Mouse (Mus musculus) cerebellum, postnatal 25 days (tissue): ENCODE data around the gene Pfkp.
A peak's percentile ranks its signal among the peaks of the same experiment; 100 is the strongest.

ENCODE experiments used
- DNase-seq, 2 experiments: peaks; one replicate each; pipeline ENCODE4 v3.0.0; 2021; ENCODE audit warnings: mixed read lengths in 2 of 2

The Pfkp gene

DNA sequence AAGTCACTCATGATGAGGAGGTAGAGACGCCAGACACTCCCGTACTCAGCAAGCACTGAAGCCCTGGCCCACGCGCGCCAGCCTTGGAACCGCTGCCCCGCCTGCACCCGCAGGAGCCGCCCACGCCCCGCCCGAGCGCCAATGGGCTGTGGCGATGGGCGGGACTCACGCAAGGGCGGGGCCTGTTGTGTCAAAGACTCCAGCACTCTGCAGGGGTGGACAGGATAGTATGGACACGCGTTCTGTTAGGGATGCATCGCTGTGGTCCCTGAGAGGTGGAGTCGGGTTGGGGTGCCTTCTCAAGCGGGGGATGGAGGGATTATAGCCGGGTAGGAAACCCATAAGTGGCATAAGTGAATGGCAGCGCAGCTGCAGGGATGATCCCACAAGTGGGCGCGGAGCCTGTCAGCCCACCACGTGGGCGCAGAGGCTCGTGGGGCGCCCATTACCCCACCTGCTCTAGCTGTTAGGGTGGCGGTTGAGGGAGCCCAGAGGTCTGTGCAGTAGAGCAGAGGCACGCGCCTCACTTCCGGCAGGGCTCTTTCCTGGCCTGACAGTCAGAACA, at the start of gene Pfkp:
Pfkp (minus strand) TSS at position 109 of the 565 bp plus-strand sequence.
- DNase-seq, result peak; percentile 94 to 98

GRCm38 (mm10) chr13:6690607-6691006, 42.0 kb upstream of the Pfkp start:
- no peak for DNase-seq

- peak; percentile 56 to 78 for DNase-seq
Measured at GRCm38 (mm10) chr13:6689962-6690361, 41.4 kb upstream of the Pfkp start.

GRCm38 (mm10) chr13:6688790-6689433, 40.3 kb upstream of the Pfkp start:
- DNase-seq, result peak in 1 of 2 experiments; percentile 55

DNA sequence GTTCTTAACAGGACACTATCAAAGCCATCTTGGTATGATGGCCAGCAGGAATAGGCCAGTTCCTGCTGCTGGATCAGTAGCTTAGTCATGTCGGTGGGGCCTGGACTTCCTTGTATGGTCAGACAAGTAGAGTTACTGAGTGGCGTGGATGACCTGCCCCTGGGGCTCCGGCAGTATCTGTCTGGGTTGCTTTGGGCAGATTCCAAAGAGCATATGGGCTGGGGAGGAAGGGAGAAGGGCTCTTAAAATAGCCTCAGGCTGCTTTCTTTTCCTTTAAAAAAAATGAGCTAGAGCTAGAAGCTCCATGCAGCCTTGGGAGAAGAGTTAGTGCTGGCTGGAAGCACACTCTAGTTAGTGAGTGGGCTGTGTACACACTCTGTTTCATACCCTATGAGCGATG, 18.3 kb upstream of the Pfkp start:
- DNase-seq, result peak; percentile 64 to 71

GRCm38 (mm10) chr13:6665506-6665905, 16.9 kb upstream of the Pfkp start:
- no peak for DNase-seq

GRCm38 (mm10) chr13:6664216-6664615, 15.6 kb upstream of the Pfkp start:
- no peak for DNase-seq

- no peak for DNase-seq
Measured at GRCm38 (mm10) chr13:6659314-6659713, 10.7 kb upstream of the Pfkp start.

DNA sequence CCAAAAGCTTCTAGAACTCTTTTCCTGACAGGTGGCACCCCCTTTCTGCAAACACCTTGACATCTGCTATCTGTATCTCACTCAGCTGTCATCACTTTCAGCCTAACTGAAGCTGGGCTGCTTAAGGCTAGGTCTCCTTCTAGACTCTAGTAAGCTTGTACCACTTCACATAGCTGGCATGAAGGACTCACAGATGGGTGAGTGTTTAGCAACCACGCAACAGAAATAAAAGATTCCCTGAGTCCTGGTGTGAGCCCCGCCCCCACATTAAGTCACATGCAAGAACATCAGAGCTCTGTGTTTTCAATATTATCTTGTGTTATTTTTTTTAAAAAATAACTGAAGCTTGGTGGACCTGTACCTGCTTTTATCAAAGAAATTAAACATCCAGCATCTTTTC, 8.7 kb upstream of the Pfkp start:
- no peak for DNase-seq

GRCm38 (mm10) chr13:6649542-6649941, 965 bp upstream of the Pfkp start:
- no peak for DNase-seq

- DNase-seq, result peak; percentile 60 to 64
Measured at GRCm38 (mm10) chr13:6647992-6648668, 447 bp downstream of the Pfkp start.

- peak; percentile 84 to 91 for DNase-seq
Measured at GRCm38 (mm10) chr13:6647067-6647991, 1.2 kb downstream of the Pfkp start.

DNA sequence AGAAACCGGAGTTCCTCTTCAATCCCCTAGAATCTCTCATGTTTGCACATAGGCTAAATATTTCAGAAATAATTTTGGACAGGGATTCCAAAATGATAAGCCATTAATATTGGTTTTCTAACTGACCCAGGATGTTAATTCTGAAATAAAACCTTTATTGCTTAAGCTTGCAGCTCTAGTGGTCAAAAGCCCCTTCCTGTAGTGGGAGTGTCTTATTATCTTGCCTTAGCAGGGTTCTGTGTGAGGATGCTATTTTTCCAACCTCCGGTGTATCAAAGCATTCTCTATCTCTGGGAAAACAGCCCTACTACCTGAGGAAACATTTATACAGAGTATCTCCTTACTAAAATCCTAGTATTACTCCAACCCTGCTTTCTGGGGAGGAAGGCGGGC, 1.9 kb downstream of the Pfkp start:
- DNase-seq, result no peak

- DNase-seq, result no peak
Measured at GRCm38 (mm10) chr13:6646266-6646665, 2.3 kb downstream of the Pfkp start.

- no peak for DNase-seq
Measured at GRCm38 (mm10) chr13:6643968-6644367, 4.6 kb downstream of the Pfkp start.

- no peak for DNase-seq
Measured at GRCm38 (mm10) chr13:6643026-6643425, 5.6 kb downstream of the Pfkp start.

DNA sequence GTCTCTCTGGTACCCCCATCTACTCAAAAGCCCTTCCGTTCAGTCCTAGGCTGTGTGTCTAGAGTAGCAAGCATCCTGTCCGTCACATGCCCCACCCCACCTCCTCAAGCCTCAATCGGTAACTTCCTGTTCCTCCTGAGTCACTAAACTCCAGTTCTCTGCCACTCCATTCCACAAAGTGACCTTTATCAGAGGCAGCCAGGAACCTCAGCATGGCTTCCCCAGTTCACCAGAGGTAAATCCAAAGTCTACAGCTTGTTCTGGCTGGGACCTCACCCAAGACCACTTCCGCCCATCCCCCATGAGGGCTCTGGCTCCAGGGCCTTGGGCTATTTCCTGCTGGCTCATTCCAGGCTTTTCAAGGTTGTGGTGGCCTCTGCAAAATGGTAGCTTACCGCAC, 6.1 kb downstream of the Pfkp start:
- DNase-seq, result no peak

- no peak for DNase-seq
Measured at GRCm38 (mm10) chr13:6641497-6641896, 7.1 kb downstream of the Pfkp start.

DNA sequence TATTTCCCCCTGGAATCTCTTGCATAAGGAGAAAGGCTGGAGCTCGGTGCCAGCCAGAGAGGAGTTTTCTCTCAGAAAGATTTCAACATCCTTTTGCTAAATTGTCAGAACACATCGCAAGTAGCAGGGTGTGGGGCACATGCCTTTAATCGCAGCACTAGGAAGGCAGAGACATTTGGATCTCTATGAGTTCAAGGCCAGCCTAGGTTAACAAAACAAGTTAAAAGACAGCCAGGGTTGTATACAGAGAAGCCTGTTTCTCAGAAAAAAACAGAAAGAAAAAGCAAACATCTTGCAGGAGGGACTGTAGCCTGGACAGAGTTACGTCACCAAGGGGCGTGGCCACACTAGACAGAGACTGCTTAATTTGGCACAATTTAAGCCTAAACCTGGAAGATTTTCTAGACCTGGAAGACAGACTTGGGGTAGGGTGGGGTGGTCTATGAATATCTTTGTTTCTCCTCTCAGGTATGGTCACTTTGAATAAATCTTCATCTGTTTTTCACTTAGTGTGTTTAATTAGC, 9.0 kb downstream of the Pfkp start:
- no peak for DNase-seq

DNA sequence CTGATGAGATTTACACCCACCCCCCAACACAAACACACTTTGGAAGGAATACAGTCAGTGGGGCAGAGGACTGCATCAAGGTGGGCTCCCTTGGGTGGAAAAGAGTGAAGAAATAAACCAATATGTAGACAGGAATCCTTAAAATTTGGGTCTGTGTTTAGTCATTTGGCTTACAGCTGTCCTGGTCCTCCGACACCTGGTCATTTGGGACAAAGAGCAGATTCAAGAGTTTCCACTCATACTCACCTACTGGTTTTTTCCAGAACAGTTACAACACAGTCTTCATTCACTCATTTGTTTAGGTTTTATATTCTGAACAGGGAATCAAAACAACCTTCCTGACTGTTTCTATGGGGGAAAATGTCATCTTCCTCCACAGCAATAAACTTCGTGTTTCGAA, 9.6 kb downstream of the Pfkp start:
- no peak for DNase-seq

DNA sequence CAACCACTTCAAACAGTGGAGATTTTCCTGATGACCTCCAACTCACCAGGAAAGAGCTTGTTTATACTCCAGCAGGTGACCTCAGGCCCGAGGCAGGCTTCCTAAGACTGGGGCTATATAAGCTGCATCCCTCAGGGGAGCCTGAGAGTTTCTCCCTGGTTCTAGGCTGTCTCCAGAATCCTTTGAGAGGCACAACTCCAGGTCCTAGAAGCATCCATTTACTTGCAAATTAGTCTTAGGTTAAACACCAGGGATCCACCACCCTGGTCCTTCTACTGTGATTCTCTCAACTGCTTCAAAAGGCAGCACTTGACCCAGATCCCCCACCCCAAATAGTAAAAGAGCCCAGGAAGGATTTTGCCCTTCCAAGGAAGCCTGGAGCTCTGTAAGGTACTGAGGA, 10.2 kb downstream of the Pfkp start:
- no peak for DNase-seq

DNA sequence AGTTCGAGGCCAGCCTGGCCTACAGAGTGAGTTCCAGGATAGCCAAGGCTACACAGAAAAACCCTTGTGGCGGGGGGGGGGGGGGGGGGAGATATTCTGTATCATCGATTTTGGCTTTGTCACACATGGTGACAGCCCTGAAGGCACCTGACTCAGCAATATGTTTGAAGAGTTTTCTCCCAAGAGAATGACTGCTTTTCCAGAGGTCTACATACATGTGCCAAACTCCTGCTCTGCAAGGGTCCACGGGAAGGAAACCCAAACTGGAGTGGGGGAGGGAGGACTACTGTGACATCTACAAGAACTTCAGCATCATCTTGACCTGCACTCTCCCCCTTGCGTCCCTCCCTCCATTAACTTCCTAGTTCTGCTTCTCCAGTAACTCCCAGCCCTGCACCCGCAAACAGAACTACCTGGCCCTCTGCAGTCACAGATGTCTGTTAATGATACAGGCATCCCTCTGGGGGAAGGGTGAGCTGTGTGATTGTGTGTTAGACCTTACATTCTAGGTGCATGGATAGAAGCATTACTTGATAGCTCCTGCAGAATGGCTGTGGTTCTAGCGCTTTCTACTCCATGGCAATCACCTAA, 10.9 kb downstream of the Pfkp start:
- DNase-seq, result no peak

DNA sequence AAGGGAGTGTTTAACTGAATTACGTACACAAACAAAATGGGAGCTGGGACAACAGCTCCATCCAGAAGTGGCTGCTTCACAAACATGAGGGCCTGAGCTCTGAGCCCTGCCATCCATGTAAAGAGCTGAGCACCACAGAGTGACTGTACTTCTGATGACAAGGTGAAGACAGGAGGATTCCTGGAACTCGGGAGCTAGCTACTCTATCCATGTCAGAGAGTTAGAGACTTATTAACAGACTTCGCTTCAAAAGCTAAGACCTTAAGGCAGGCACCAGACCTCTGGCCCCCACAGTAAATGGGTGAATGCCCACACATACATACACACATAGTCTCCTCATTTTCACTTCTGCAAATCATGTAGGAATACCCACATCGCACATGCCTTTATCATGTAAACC, 11.6 kb downstream of the Pfkp start:
- DNase-seq, result no peak
